Mouse (Mus musculus) kidney, adult 18-20 months (tissue): Measurements from ENCODE around the gene Rhoc.
A peak's percentile ranks its signal among the peaks of the same experiment; 100 is the strongest.

Experiments
- DNase-seq: peaks from one replicate; pipeline ENCODE4 v3.0.0; 2021

Gene Rhoc

GRCm38 (mm10) chr3:104817481-104817990, 29.4 kb downstream of the Rhoc start:
- DNase-seq: peak; percentile 80

GRCm38 (mm10) chr3:104817991-104818748, 30.0 kb downstream of the Rhoc start, which contains the start of gene Mov10:
TSS of gene Mov10 (minus strand) at chr3:104818563.
- peak; percentile 79 for DNase-seq

- DNase-seq: no peak
These were observed 30.6 kb downstream of the Rhoc start for GRCm38 (mm10) chr3:104818749-104819134.

DNA sequence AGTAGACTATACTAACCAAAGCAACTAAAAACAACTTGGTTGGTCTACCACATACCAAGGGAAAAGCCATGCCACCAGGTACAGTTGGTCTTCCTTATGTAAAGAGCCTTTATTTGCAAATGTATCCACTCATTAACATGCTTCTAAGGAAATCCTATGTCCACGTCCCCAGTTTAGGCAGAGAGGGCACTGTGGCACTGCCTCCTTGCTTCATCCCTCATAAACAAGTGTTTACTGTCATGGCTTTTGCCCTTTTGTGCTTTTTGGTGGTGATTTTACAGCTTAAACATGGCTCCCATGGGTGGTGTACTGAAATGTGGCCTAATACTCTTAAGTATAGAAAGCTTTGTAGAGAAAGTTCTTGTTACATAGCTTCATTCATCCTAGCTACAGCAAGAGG, 32.3 kb downstream of the Rhoc start:
- no peak for DNase-seq

DNA sequence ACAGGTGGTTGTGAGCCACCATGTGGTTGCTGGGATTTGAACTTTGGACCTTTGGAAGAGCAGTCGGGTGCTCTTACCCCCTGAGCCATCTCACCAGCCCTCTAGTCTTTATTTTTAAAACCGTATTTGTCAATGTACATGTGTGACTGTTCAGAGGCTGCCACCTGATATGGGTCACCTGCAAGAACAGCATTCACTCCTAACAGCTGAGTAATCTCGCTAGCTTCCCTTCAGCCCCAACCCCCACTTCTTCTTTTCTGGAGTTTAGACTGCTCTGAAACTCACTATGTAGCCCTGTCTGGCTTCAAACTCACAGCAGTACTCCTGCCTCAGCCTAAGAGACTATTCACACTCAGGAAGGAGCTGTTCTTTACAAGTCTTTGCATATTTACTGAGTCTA, 34.2 kb downstream of the Rhoc start:
- no peak for DNase-seq

DNA sequence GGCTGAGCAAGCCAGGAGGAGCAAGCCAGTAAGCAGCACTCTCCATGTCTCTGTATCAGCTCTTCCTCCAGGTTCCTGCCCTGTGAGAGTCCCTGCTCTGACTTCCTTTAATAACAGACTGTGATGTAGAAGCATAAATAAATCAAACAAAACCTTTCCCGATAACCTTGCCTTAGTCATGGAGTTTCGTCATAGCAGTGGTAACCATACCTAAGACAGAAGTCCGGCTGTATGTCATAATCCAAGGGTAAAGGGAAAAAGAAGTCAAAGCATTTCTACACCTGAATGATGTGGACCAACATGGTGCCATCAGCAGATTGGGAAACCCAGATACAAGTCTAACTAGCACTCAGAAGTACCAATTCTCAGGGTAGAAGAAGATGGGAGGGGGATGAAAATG, 47.6 kb downstream of the Rhoc start:
- DNase-seq: no peak

DNA sequence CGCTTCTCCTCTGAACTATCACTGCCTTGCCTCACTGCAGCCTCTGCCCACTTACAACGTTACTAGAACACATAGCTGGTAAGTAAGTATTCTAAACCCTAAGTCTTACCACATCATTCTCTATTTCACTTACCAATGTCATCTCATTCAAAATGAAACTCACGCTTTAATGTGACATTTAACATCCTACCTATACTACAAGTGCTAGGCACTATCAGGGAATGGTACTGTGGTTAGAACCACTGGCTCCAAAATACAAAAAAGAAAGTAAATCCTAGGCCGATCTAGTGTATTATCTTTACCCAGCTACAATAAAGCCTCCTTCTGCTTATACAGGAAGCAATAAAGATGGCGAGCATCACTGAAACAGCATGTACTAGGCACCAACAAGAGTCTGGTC, 52.9 kb downstream of the Rhoc start:
- DNase-seq: no peak
